Mouse (Mus musculus) lung, postnatal 0 days (tissue): ENCODE measurements around the gene Zfp143.
"Not testable (repeated sequence)": the region's sequence is repeated elsewhere in the genome, so short reads cannot be mapped to it uniquely, and the experiment has no call there.

Experiments
- CTCF ChIP-seq: IDR thresholded peaks from 2 replicates; pipeline ENCODE4 v1.5.1; 2016; ENCODE audit warnings: antibody characterized with exemption, mild to moderate bottlenecking
- EP300 ChIP-seq: IDR thresholded peaks from 2 replicates; pipeline ENCODE4 v1.6.1; 2016; ENCODE audit warnings: antibody characterized with exemption, mild to moderate bottlenecking, control low read depth

DNA sequence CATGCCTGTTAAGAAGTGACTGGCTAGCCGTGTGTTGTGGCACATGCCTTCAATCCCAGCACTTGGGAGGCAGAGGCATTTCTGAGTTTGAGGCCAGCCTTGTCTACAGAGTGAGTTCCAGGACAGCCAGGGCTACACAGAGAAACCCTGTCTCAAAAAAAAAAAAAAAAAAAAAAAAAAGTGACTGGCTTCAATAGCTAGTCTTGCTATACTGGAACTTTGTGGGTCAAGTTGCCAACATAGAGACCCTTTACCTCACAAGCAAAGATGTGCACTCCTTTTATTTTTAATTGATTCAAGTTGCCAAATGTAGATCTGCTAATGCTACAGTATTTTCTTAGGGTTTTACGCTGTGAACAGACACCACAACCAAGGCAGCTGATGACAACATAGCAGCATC, 3.3 kb upstream of the Zfp143 start:
- not testable (repeated sequence) for TF ChIP-seq CTCF, EP300
